Mouse (Mus musculus): ENCODE results near the gene Rhbdd1. TPM values are rescaled to one million over a fixed set of nuclear protein-coding genes. Genes with fewer than 3 reads are reported as not detected.

The Rhbdd1 gene
- polyA plus RNA-seq, 1 experiment from 2014 or later: 10.2 TPM

GRCm38 (mm10) chr1:82449851-82450250 is 133.6 kb downstream of the Rhbdd1 start:
- peaks cover 9% of the 10 kb centered on the region; the same call in 1 of the 2 replicates for H3K27me3 ChIP-seq
- H3K4me3 ChIP-seq: no peak overlapping the region
- no peak for ATAC-seq (ENCODE audit: low FRiP score, low read depth)
- peaks cover 6% of the 10 kb centered on the region for H3K4me1 ChIP-seq
- WGBS: 82% methylated on average over 4 of the region's 4 CpGs
- H3K36me3 ChIP-seq: no peaks in the 10 kb centered on the region
- H3K27ac ChIP-seq (replicated peaks): no peak overlapping the region
- no peak overlapping the region for H3K4me2 ChIP-seq (replicated peaks)
- H3K9ac ChIP-seq (replicated peaks): no peak overlapping the region
- no peaks in the 10 kb centered on the region for H3K9me3 ChIP-seq

- WGBS: 27% methylated on average over 6 of the region's 6 CpGs
- peak; percentile 78 for ATAC-seq (ENCODE audit: low FRiP score, low read depth)
- no peak overlapping the region for H3K4me2 ChIP-seq (replicated peaks)
- H3K27me3 ChIP-seq: peaks cover 9% of the 10 kb centered on the region; the same call in 1 of the 2 replicates
- no peaks in the 10 kb centered on the region for H3K9me3 ChIP-seq
- H3K9ac ChIP-seq (replicated peaks): no peak overlapping the region
- H3K4me1 ChIP-seq: peaks cover 6% of the 10 kb centered on the region
- H3K36me3 ChIP-seq: no peaks in the 10 kb centered on the region
- no peak overlapping the region for H3K27ac ChIP-seq (replicated peaks)
- no peak overlapping the region for H3K4me3 ChIP-seq
Observed at GRCm38 (mm10) chr1:82451927-82452651, 135.8 kb downstream of the Rhbdd1 start.

GRCm38 (mm10) chr1:82454031-82454430 is 137.8 kb downstream of the Rhbdd1 start:
- no peak overlapping the region for H3K4me3 ChIP-seq
- H3K4me1 ChIP-seq: peaks cover 6% of the 10 kb centered on the region
- no peak overlapping the region for H3K27ac ChIP-seq (replicated peaks)
- no peak overlapping the region for H3K9ac ChIP-seq (replicated peaks)
- H3K9me3 ChIP-seq: no peaks in the 10 kb centered on the region
- H3K27me3 ChIP-seq: peaks cover 9% of the 10 kb centered on the region; the same call in 1 of the 2 replicates
- no peaks in the 10 kb centered on the region for H3K36me3 ChIP-seq
- no peak overlapping the region for H3K4me2 ChIP-seq (replicated peaks)
- ATAC-seq (ENCODE audit: low FRiP score, low read depth): no peak
- WGBS: 88% methylated on average over 3 of the region's 3 CpGs

GRCm38 (mm10) chr1:82459350-82459749 is 143.1 kb downstream of the Rhbdd1 start:
- no peaks in the 10 kb centered on the region for H3K9me3 ChIP-seq
- H3K36me3 ChIP-seq: no peaks in the 10 kb centered on the region
- no peak for ATAC-seq (ENCODE audit: low FRiP score, low read depth)
- H3K4me3 ChIP-seq: no peak overlapping the region
- no peaks in the 10 kb centered on the region for H3K4me1 ChIP-seq
- H3K27ac ChIP-seq (replicated peaks): no peak overlapping the region
- no peak overlapping the region for H3K4me2 ChIP-seq (replicated peaks)
- WGBS: 82% methylated on average over 4 of the region's 4 CpGs
- H3K9ac ChIP-seq (replicated peaks): no peak overlapping the region
- H3K27me3 ChIP-seq: 0 out of 2 replicates have a peak, but pooled peaks cover under 1% of the 10 kb centered on the region

- Histone ChIP-seq H3K4me1 (no peaks in the 10 kb centered on the region), H3K27me3 (no peaks in the 10 kb centered on the region), H3K27ac (replicated peaks) (no peak overlapping the region), H3K4me2 (replicated peaks) (no peak overlapping the region), H3K4me3 (no peak overlapping the region), H3K36me3 (no peaks in the 10 kb centered on the region), H3K9ac (replicated peaks) (no peak overlapping the region), H3K9me3 (no peaks in the 10 kb centered on the region)
- WGBS: 90% methylated on average over 2 of the region's 2 CpGs
- no peak for ATAC-seq (ENCODE audit: low FRiP score, low read depth)
Observed at GRCm38 (mm10) chr1:82459926-82460325, 143.7 kb downstream of the Rhbdd1 start.

- no peak overlapping the region for H3K9ac ChIP-seq (replicated peaks)
- 81% methylated on average over 4 of the region's 4 CpGs for WGBS
- ATAC-seq (ENCODE audit: low FRiP score, low read depth): no peak
- H3K4me1 ChIP-seq: peaks cover 5% of the 10 kb centered on the region; the same call in 1 of the 2 replicates
- no peaks in the 10 kb centered on the region for H3K36me3 ChIP-seq
- H3K4me3 ChIP-seq: no peak overlapping the region
- no peak overlapping the region for H3K27ac ChIP-seq (replicated peaks)
- no peaks in the 10 kb centered on the region for H3K27me3 ChIP-seq
- H3K9me3 ChIP-seq: no peaks in the 10 kb centered on the region
- H3K4me2 ChIP-seq (replicated peaks): no peak overlapping the region
Observed at GRCm38 (mm10) chr1:82461041-82461440, 144.8 kb downstream of the Rhbdd1 start.

- 43% methylated on average over 6 of the region's 6 CpGs for WGBS
- ATAC-seq (ENCODE audit: low FRiP score, low read depth): no peak
- peaks cover 5% of the 10 kb centered on the region; the same call in 1 of the 2 replicates for H3K4me1 ChIP-seq
- no peak overlapping the region for H3K4me3 ChIP-seq
- no peak overlapping the region for H3K4me2 ChIP-seq (replicated peaks)
- no peak overlapping the region for H3K9ac ChIP-seq (replicated peaks)
- H3K27me3 ChIP-seq: no peaks in the 10 kb centered on the region
- no peak overlapping the region for H3K27ac ChIP-seq (replicated peaks)
- no peaks in the 10 kb centered on the region for H3K9me3 ChIP-seq
- no peaks in the 10 kb centered on the region for H3K36me3 ChIP-seq
Observed at GRCm38 (mm10) chr1:82465321-82465853, 149.1 kb downstream of the Rhbdd1 start.

GRCm38 (mm10) chr1:82468872-82469271 is 152.6 kb downstream of the Rhbdd1 start:
- Histone ChIP-seq H3K27me3 (no peaks in the 10 kb centered on the region), H3K4me1 (peaks cover 5% of the 10 kb centered on the region; the same call in 1 of the 2 replicates), H3K4me2 (replicated peaks) (no peak overlapping the region), H3K27ac (replicated peaks) (no peak overlapping the region), H3K9ac (replicated peaks) (no peak overlapping the region), H3K9me3 (no peaks in the 10 kb centered on the region), H3K4me3 (no peak overlapping the region), H3K36me3 (no peaks in the 10 kb centered on the region)
- no peak for ATAC-seq (ENCODE audit: low FRiP score, low read depth)
- WGBS: 82% methylated on average over 6 of the region's 6 CpGs

GRCm38 (mm10) chr1:82470516-82471225 is 154.4 kb downstream of the Rhbdd1 start:
- Histone ChIP-seq H3K27ac (replicated peaks) (no peak overlapping the region), H3K4me3 (no peak overlapping the region), H3K27me3 (no peaks in the 10 kb centered on the region), H3K9ac (replicated peaks) (no peak overlapping the region), H3K9me3 (no peaks in the 10 kb centered on the region), H3K4me1 (peaks cover 3% of the 10 kb centered on the region; the same call in 1 of the 2 replicates), H3K36me3 (no peaks in the 10 kb centered on the region), H3K4me2 (replicated peaks) (no peak overlapping the region)
- WGBS: 94% methylated on average over 10 of the region's 10 CpGs
- no peak for ATAC-seq (ENCODE audit: low FRiP score, low read depth)

GRCm38 (mm10) chr1:82473467-82473866 is 157.2 kb downstream of the Rhbdd1 start:
- no peak overlapping the region for H3K9ac ChIP-seq (replicated peaks)
- no peak for ATAC-seq (ENCODE audit: low FRiP score, low read depth)
- H3K4me2 ChIP-seq (replicated peaks): no peak overlapping the region
- H3K4me3 ChIP-seq: no peak overlapping the region
- H3K4me1 ChIP-seq: peaks cover 8% of the 10 kb centered on the region; the same call in 1 of the 2 replicates
- no peak overlapping the region for H3K27ac ChIP-seq (replicated peaks)
- no peaks in the 10 kb centered on the region for H3K27me3 ChIP-seq
- no peaks in the 10 kb centered on the region for H3K9me3 ChIP-seq
- no peaks in the 10 kb centered on the region for H3K36me3 ChIP-seq

- WGBS: 44% methylated on average over 4 of the region's 4 CpGs
- no peak overlapping the region for H3K4me3 ChIP-seq
- H3K27ac ChIP-seq (replicated peaks): no peak overlapping the region
- no peaks in the 10 kb centered on the region for H3K9me3 ChIP-seq
- H3K4me1 ChIP-seq: peaks cover 8% of the 10 kb centered on the region; the same call in 1 of the 2 replicates
- no peaks in the 10 kb centered on the region for H3K36me3 ChIP-seq
- no peak overlapping the region for H3K9ac ChIP-seq (replicated peaks)
- H3K27me3 ChIP-seq: no peaks in the 10 kb centered on the region
- no peak for ATAC-seq (ENCODE audit: low FRiP score, low read depth)
- no peak overlapping the region for H3K4me2 ChIP-seq (replicated peaks)
Observed at GRCm38 (mm10) chr1:82474461-82474961, 158.3 kb downstream of the Rhbdd1 start.

- no peak overlapping the region for H3K4me3 ChIP-seq
- 56% methylated on average over 5 of the region's 5 CpGs for WGBS
- H3K27me3 ChIP-seq: no peaks in the 10 kb centered on the region
- peaks cover 8% of the 10 kb centered on the region; the same call in 1 of the 2 replicates for H3K4me1 ChIP-seq
- H3K4me2 ChIP-seq (replicated peaks): no peak overlapping the region
- H3K27ac ChIP-seq (replicated peaks): no peak overlapping the region
- no peaks in the 10 kb centered on the region for H3K9me3 ChIP-seq
- no peak for ATAC-seq (ENCODE audit: low FRiP score, low read depth)
- no peak overlapping the region for H3K9ac ChIP-seq (replicated peaks)
- H3K36me3 ChIP-seq: no peaks in the 10 kb centered on the region
Observed at GRCm38 (mm10) chr1:82475254-82475653, 159.0 kb downstream of the Rhbdd1 start.

All from midbrain, embryonic 12.5 days (tissue).